Mouse (Mus musculus) embryo, embryonic 10 days (tissue): ENCODE measurements at regions not wholly inside any gene's neighbourhood (a gene's known extent, or its start where the extent isn't known, plus 50 kb on each side); places are given as distances from the start of the nearest gene placed in this dataset.

Experiments used
- DNase-seq: peaks from one replicate; pipeline ENCODE4 v3.0.0-alpha.2; 2015; ENCODE audit warnings: low spot score

DNA sequence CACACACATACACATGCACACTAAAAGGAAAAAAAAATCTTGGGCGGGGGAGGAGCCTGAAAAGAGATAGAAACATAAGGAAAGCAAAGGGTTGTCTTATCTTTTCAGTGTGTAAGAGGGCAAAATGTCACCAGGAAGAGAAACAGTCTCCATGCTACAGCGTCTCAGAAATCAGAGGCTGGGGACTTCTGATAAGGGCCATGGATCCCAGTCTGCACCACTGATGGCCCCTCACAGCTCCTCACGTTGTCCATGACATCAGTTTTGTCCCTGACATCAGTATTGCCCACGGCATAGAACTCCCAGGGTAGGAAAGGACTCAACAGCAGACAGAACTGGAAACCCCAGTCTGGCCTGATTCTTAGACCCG lies 135.0 kb downstream of the 2410131K14Rik start:
- DNase-seq: no peak

GRCm38 (mm10) chr5:118380422-118381293 lies 135.6 kb downstream of the 2410131K14Rik start:
- peak; percentile 82 for DNase-seq

GRCm38 (mm10) chr5:118381294-118381675 lies 136.3 kb downstream of the 2410131K14Rik start:
- DNase-seq: peak; percentile 87

- no peak for DNase-seq
Observed at GRCm38 (mm10) chr5:118386126-118386525, 141.1 kb downstream of the 2410131K14Rik start.

GRCm38 (mm10) chr5:118388419-118388818 lies 143.4 kb downstream of the 2410131K14Rik start:
- DNase-seq: no peak

DNA sequence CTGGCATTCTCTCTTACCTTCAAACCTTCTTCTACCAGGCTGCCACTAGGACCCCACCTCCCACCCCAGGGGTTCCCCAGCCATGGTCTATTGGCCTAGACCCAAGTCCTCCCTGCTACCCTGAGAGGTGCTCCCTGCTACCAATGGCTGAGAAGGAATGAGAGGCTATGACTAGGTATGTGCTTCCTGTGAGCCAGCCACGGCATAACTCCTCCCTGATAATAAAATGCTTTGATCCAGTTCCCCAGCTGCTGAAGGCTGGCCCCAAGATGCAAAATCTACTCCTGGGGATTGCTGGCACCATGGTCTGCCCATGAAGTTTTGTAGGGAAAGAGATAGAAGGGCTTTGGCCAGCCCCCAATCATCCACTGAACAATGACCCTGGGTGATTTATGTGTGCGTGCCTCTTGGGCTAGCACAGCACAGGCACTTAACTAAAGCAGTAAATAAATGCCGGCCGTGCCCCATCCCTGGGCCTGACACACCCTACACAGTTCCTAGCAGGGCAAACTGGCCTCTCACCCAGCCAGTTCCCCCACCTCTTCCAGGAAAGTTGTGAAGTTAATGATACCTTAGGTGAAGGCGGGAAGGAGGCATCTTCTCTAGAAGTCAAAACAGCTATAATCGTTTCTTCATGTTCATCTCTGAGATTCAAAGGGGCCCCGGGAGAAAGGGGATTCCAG lies 145.8 kb downstream of the 2410131K14Rik start:
- no peak for DNase-seq

DNA sequence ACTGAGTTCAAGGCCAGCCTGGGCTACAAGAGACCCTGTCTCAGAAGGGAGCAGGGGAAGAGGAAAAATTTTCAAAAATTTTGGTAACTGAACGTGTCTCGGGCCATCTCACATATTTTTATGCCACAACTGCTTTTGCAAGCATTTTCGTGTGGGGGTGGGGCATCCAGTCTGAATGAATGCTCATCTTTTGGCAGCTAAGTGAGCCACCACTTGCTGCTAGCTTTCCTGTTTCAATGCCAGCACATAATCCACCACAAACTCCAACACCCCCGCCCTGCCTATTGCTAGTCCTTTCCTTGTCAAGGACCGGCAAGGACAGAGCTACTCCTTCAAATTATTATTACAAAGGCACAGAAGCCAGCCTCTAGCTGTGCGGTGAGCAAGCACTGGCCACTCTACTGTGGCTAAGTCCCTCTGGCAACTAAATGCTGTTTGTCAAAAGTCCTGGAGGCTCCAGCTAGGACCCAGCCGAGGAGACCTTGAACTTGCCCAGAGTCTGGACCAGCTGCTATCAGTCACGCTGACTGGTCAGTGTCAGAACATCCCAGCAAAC lies 148.0 kb downstream of the 2410131K14Rik start:
- DNase-seq: no peak

GRCm38 (mm10) chr5:118394051-118394450 lies 149.0 kb downstream of the 2410131K14Rik start:
- no peak for DNase-seq

- DNase-seq: no peak
Observed at GRCm38 (mm10) chr5:118396004-118396725, 151.1 kb downstream of the 2410131K14Rik start.

GRCm38 (mm10) chr5:118400926-118401325 lies 155.9 kb downstream of the 2410131K14Rik start:
- peak; percentile 17 for DNase-seq

DNA sequence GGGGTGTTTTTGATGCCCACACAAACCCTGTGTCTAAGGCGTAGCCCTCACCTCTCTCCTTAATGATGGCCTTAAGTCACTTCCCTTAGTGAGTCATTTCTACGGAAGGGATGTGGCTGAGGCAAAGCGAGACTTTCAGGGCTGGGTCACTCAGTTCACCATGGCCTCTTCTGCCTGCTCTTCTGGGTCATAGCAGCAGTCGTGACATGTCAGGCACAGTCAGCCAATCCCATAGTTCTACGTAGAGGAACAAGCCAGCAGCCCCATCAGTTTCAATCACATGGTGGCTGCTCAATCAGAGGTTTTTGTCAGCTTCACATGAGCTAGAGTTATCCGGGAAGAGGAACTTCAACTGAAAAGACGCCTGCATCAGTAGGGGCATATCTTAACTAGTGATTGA lies 156.1 kb upstream of the Med13l start:
- no peak for DNase-seq

DNA sequence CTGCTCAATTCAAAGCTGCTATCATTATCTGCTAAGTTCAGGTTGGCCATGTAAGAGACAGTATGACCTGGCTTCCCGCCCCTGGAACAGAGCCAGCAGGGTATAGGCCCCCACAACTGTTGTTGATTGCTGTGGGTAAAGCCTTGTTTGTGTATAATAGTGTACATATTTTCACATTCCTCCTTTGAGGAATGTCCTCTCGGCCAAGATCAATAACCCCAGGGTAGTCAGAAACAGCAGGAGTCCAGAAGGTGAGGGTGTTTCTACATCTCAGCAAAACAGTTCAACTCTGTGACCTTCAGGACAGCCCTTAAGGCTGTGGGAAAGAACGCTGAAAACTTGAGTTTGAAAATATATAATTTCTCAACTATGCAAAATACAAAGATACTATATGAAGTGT lies 155.1 kb upstream of the Med13l start:
- no peak for DNase-seq

GRCm38 (mm10) chr5:118407451-118407850 lies 153.0 kb upstream of the Med13l start:
- DNase-seq: no peak

- DNase-seq: no peak
Observed at GRCm38 (mm10) chr5:118407973-118408372, 152.5 kb upstream of the Med13l start.

DNA sequence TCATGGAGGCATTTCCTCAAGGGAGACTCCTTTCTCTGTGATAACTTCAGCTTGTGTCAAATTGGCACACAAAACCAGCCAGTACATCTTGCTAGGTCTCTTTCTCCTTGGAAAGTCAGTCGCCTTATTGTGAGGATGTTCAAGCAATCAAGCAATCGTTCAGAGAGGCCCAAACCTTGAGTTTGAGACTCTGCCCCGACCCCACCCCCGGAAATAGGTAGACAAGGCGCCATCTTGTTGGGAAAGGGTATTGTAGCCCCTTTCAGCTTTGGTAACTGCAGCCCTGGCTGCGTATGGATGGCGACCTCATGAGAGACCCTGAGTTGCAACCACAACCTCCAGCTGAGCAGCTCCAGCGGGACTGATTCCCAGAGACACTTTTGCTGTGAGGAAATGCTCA lies 151.7 kb upstream of the Med13l start:
- DNase-seq: no peak

DNA sequence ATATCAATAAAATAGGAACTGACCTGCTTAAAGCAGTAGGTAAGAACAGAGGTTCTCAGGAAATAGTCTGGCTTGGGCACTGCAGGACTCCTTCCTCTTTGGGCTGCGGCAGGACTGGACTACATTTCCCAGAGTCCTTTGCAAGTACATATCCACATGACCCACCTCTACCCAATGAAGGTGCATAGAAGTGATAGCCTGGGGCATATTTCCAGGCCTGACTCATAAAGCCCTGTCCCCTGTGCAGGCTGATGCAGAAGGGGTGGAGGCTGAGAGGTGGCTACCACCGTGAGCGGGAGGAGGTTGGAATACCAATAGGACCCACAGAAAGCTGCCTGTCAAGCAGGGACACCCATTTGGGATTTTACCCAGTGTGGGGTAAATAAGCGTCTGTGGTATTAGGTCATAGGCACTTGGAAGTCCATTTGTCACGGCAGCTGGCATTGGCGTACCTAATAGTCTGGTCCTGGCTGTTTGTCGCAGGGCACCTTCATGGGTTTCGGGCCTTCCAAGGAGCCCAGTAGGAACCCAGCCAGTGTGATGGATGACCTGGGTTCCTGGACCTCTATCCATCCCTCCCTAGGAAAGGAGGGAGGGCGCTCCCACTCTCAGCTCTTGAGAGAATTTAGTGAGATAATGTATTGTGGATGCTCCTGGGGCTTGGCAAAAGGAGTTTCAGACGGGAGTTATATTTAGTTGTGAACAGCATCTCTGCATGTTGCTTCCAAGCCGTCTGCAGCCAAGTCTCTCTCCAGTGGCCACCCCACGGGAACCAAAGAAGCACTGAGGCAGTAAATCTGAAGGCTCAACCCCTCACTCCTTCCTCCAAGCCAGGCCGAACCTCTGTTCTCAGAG lies 146.8 kb upstream of the Med13l start:
- DNase-seq: peak; percentile 82

DNA sequence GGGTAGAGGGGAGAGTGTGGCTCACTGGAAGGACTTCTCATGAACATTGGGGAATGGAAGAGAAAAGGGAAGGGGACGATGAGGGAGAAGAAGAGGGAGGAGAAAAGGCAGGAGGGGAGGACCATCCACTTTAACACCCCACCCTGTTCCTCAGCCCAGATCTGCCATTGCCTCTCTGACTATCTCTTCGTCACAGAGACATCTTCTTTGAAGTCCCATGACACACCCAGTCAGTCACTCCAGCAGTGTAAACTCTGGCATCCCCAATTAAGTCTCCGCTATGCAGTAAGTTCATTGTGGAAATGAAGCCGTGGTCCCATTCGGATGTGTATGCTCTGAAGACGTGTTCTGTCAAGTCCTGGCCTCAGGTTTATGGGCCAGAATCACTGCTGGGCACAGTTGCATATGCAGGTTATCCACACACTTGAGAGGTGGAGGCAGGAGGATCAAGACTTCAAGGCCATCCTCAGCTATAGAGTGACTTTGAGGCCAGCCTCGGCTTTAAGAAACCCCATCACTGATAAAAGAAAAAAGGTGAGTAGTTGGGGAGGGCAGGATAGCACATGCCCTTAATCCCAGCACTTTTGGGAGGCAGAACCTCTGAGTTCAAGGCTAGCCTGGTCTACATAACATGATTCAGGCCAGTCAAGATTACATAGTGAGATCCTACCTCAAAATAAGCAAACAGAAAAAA lies 141.0 kb upstream of the Med13l start:
- DNase-seq: no peak

DNA sequence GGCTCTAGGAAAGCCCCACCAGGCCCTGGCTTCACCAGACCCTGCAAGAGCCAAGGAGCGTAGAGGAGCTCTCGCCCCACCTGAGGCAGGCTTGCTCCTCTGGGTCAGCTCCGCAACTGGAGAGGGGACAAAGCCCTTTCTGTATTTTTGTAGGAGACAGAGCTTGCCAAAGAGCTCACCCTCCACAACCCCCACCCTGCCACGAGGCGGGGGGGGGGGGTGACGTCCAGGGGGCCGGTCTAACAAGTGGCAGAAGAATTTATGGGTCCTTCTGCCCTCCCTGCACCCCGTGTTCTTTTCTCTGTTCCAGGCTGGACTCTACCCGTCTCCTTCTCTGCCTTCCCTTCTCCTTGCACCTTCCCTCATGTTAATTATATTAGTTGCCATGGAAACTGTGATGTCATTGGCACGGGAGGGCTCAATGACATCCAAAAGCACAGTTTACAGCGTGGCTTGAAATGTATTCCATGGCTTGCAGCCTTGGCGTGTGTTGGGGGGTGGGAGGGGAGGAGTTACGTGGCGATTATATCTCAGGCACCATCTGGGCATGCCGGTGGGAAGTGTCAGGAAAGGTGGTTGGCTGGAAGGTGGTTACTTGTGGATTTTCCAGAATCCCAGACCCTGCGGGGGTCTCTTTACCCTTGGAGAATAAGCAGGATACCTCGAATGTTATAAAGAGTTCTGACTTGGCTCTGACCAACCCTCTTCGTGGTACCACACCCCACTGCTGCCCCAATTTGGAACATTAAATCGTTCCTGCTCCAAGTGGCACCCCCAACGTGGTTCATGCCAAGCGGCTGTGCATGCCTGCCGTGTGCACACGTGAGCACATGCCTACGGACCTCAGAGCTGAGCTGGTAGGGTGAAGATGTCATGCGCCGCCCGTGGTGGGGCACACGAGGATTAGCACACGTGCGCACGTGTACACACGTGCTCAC lies 138.3 kb upstream of the Med13l start:
- DNase-seq: peak; percentile 81

GRCm38 (mm10) chr5:118424177-118424576 lies 136.3 kb upstream of the Med13l start:
- DNase-seq: no peak
